Mouse (Mus musculus): ENCODE data around the gene Olfr94. TPM values are rescaled to one million over a fixed set of nuclear protein-coding genes. Genes with fewer than 3 reads are reported as not detected.

The Olfr94 gene
- polyA plus RNA-seq, 2 experiments, result not detected

DNA sequence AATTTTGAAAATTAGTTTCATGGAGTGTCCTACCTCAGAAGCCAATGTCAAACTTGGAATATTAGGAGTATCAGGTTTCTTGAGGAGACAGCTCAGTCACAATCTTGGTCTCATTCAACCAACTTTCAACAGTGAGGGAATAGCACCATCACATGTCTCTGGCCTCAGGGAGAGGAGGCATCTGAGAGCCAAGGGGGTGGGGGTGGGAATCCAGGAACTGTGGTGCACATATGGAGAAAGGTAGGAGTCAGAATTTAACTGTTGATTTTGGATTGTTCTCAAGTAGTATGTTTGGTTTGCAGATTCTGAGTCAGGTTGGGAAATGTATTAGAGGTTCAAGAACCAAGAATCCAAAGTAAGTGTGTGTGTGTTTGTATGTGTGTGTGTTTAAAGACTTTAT lies 7.8 kb downstream of the Olfr94 start:
- no peaks in the 10 kb centered on the region for H3K9me3 ChIP-seq (ENCODE audit: control insufficient read depth, low read length)
- no peak overlapping the region for H3K27ac ChIP-seq (replicated peaks; ENCODE audit: low read depth, low read length)
- no peaks in the 10 kb centered on the region for H3K36me3 ChIP-seq (ENCODE audit: control insufficient read depth, insufficient read depth, low read length)
- H3K27me3 ChIP-seq (ENCODE audit: control insufficient read depth, insufficient read depth, low read length), result peaks cover 24% of the 10 kb centered on the region
- DNase-seq (ENCODE audit: low spot score) (no peak), ATAC-seq (ENCODE audit: low FRiP score, low read depth) (no peak)
- H3K4me2 ChIP-seq (replicated peaks; ENCODE audit: low read depth, low read length, severe bottlenecking), result no peak overlapping the region
- H3K9ac ChIP-seq (ENCODE audit: low read depth, low read length, severe bottlenecking), result no peak overlapping the region
- no peak for TF ChIP-seq POLR2A (IDR thresholded peaks at IDR 0.05; ENCODE audit: borderline replicate concordance, extremely low read depth, insufficient read depth, insufficient read length)
- no peak overlapping the region for H3K4me3 ChIP-seq (replicated peaks; ENCODE audit: low read length)
- no peaks in the 10 kb centered on the region for H3K4me1 ChIP-seq (ENCODE audit: control insufficient read depth, insufficient read depth, low read length)

DNA sequence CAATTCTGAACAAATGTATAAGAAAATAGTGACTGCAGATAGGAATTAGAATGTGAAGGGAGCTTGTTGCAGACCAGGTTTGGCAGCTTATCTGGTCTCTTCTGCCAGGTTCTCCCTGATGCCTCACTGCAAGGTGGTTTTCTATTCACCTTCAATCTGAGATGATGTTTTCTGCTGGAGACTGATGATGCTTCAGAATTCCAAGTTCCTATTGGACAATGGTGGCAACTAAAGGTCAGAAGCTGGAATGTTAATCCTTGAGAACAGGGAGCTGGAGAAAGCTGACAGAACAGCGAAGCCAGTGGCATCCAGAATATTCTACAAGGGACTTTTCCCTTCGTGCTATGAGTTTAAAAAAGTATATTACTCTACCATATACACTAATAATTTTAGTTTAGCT lies 10.1 kb downstream of the Olfr94 start:
- ATAC-seq (ENCODE audit: low FRiP score, low read depth) (no peak), DNase-seq (ENCODE audit: low spot score) (no peak)
- Histone ChIP-seq H3K4me1 (ENCODE audit: control insufficient read depth, insufficient read depth, low read length) (no peaks in the 10 kb centered on the region), H3K27me3 (ENCODE audit: control insufficient read depth, insufficient read depth, low read length) (peaks cover under 1% of the 10 kb centered on the region; the same call in 1 of the 2 replicates), H3K4me3 (replicated peaks; ENCODE audit: low read length) (no peak overlapping the region), H3K36me3 (ENCODE audit: control insufficient read depth, insufficient read depth, low read length) (no peaks in the 10 kb centered on the region), H3K4me2 (replicated peaks; ENCODE audit: low read depth, low read length, severe bottlenecking) (no peak overlapping the region), H3K27ac (replicated peaks; ENCODE audit: low read depth, low read length) (no peak overlapping the region), H3K9ac (ENCODE audit: low read depth, low read length, severe bottlenecking) (no peak overlapping the region), H3K9me3 (ENCODE audit: control insufficient read depth, low read length) (no peaks in the 10 kb centered on the region)
- WGBS, result 44% methylated on average over 2 of the region's 2 CpGs
- no peak for TF ChIP-seq POLR2A (IDR thresholded peaks at IDR 0.05; ENCODE audit: borderline replicate concordance, extremely low read depth, insufficient read depth, insufficient read length)

DNA sequence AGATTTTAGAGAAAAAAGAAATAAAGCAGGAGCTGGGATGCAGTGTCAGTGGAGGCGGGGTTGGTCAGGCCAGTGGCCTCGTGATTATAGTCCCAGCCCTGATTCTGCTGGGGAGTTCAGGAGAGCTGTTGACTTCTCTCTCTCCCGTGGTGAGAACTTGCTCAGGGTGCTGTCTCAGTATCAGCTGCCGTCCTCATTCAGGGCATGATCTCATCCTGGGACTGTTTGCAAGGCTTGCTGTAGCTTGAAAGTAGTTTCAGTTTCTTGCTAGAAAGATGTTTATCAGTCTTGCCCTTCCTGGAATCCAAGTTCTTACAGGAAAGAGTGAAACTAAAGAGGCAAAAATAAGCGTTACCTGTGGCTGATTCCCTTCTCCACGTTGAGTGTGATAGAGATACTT lies 15.3 kb downstream of the Olfr94 start:
- DNase-seq (ENCODE audit: low spot score), result no peak
- no peaks in the 10 kb centered on the region for H3K9me3 ChIP-seq (ENCODE audit: control insufficient read depth, low read length)
- no peak for TF ChIP-seq POLR2A (IDR thresholded peaks at IDR 0.05; ENCODE audit: borderline replicate concordance, extremely low read depth, insufficient read depth, insufficient read length)
- H3K4me2 ChIP-seq (replicated peaks; ENCODE audit: low read depth, low read length, severe bottlenecking), result no peak overlapping the region
- H3K4me3 ChIP-seq (replicated peaks; ENCODE audit: low read length), result no peak overlapping the region
- 46% methylated on average over 6 of the region's 6 CpGs for WGBS
- H3K27ac ChIP-seq (replicated peaks; ENCODE audit: low read depth, low read length), result no peak overlapping the region
- H3K27me3 ChIP-seq (ENCODE audit: control insufficient read depth, insufficient read depth, low read length), result no peaks in the 10 kb centered on the region
- no peaks in the 10 kb centered on the region for H3K4me1 ChIP-seq (ENCODE audit: control insufficient read depth, insufficient read depth, low read length)
- H3K36me3 ChIP-seq (ENCODE audit: control insufficient read depth, insufficient read depth, low read length), result no peaks in the 10 kb centered on the region
- no peak for ATAC-seq (ENCODE audit: low FRiP score, low read depth)
- no peak overlapping the region for H3K9ac ChIP-seq (ENCODE audit: low read depth, low read length, severe bottlenecking)

DNA sequence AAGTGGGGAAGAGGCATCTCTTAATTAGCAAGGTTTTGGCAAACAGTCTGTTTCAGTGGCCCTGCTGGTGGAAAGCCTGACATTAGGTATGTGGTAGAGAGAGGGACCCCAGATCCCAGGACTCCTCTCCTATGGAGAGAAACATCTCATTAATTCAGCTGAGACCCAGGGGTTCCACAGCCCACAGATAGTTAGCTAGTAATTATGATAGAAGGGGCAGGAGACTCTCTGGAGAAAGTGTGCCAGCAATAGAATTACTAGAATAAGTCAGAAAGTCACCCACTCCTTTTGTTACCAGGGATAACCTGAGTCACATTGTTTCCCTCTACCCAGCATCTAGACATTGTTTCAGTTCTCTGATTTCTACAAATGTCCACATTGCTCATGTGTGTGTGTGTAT lies 39.4 kb downstream of the Olfr94 start, which contains the start of gene Olfr93:
Gene Olfr93 (minus strand): TSS at position 101 of the 400 bp plus-strand sequence.
- Histone ChIP-seq H3K9me3 (ENCODE audit: control insufficient read depth, low read length) (no peaks in the 10 kb centered on the region), H3K27ac (replicated peaks; ENCODE audit: low read depth, low read length) (no peak within 1 kb of the TSS), H3K4me2 (replicated peaks; ENCODE audit: low read depth, low read length, severe bottlenecking) (no peak within 1 kb of the TSS), H3K36me3 (ENCODE audit: control insufficient read depth, insufficient read depth, low read length) (no peaks in the 10 kb centered on the region), H3K4me3 (replicated peaks; ENCODE audit: low read length) (no peak within 1 kb of the TSS), H3K4me1 (ENCODE audit: control insufficient read depth, insufficient read depth, low read length) (no peaks in the 10 kb centered on the region), H3K9ac (ENCODE audit: low read depth, low read length, severe bottlenecking) (no peak within 1 kb of the TSS), H3K27me3 (ENCODE audit: control insufficient read depth, insufficient read depth, low read length) (no peaks in the 10 kb centered on the region)
- ATAC-seq (ENCODE audit: low FRiP score, low read depth) (no peak), DNase-seq (ENCODE audit: low spot score) (no peak)
- no peak for TF ChIP-seq POLR2A (IDR thresholded peaks at IDR 0.05; ENCODE audit: borderline replicate concordance, extremely low read depth, insufficient read depth, insufficient read length)

Other genes starting within 250 kb of the Olfr94 start
- 81.5 and 116 TPM in 2 replicates for gene Ppp1r11, start 249.3 kb downstream of the Olfr94 start, polyA plus RNA-seq (2012; rRNA removed)
- 125 and 128 TPM in 2 replicates for gene Ppp1r11, start 249.3 kb downstream of the Olfr94 start, polyA plus RNA-seq (2014; fragmentation: Nextera tagmentation; extraction: Ambion mirVana)
- 73.7 and 81.6 TPM in 2 replicates for gene Znrd1, start 242.4 kb downstream of the Olfr94 start, polyA plus RNA-seq (2012; rRNA removed)
- gene Znrd1, start 242.4 kb downstream of the Olfr94 start, polyA plus RNA-seq (2014; fragmentation: Nextera tagmentation; extraction: Ambion mirVana), result 103 and 108 TPM in 2 replicates
- gene Znrd1as, start 242.4 kb downstream of the Olfr94 start, polyA plus RNA-seq (2012; rRNA removed), result 1.8 and 5.9 TPM in 2 replicates
- 5.8 and 5.9 TPM in 2 replicates for gene Znrd1as, start 242.4 kb downstream of the Olfr94 start, polyA plus RNA-seq (2014; fragmentation: Nextera tagmentation; extraction: Ambion mirVana)
- 0.53 and 0.58 TPM in 2 replicates for gene 2410137M14Rik, start 219.8 kb downstream of the Olfr94 start, polyA plus RNA-seq (2012; rRNA removed)
- gene 2410137M14Rik, start 219.8 kb downstream of the Olfr94 start, polyA plus RNA-seq (2014; fragmentation: Nextera tagmentation; extraction: Ambion mirVana), result not detected in 2 replicates
- 6.3 and 7.4 TPM in 2 replicates for gene H2-M5, start 211.5 kb downstream of the Olfr94 start, polyA plus RNA-seq (2012; rRNA removed)
- gene H2-M5, start 211.5 kb downstream of the Olfr94 start, polyA plus RNA-seq (2014; fragmentation: Nextera tagmentation; extraction: Ambion mirVana), result 0.29 and 0.61 TPM in 2 replicates
- 140 and 149 TPM in 2 replicates for gene Zfp57, start 199.8 kb downstream of the Olfr94 start, polyA plus RNA-seq (2012; rRNA removed)
- 85.9 and 86.1 TPM in 2 replicates for gene Zfp57, start 199.8 kb downstream of the Olfr94 start, polyA plus RNA-seq (2014; fragmentation: Nextera tagmentation; extraction: Ambion mirVana)
- not detected in 2 replicates for gene Mog, start 177.6 kb downstream of the Olfr94 start, polyA plus RNA-seq (2012; rRNA removed)
- gene Mog, start 177.6 kb downstream of the Olfr94 start, polyA plus RNA-seq (2014; fragmentation: Nextera tagmentation; extraction: Ambion mirVana), result 0.35 TPM in 1 of 2 replicates, not detected in the other
- 111 and 139 TPM in 2 replicates for gene Gabbr1, start 155.0 kb downstream of the Olfr94 start, polyA plus RNA-seq (2012; rRNA removed)
- gene Gabbr1, start 155.0 kb downstream of the Olfr94 start, polyA plus RNA-seq (2014; fragmentation: Nextera tagmentation; extraction: Ambion mirVana), result 8.4 and 11.1 TPM in 2 replicates
- gene Olfr90, start 112.5 kb downstream of the Olfr94 start, polyA plus RNA-seq (2012; rRNA removed), result not detected in 2 replicates
- not detected in 2 replicates for gene Olfr90, start 112.5 kb downstream of the Olfr94 start, polyA plus RNA-seq (2014; fragmentation: Nextera tagmentation; extraction: Ambion mirVana)
- gene Olfr91, start 102.7 kb downstream of the Olfr94 start, polyA plus RNA-seq (2012; rRNA removed), result not detected in 2 replicates
- 0.07 TPM in 1 of 2 replicates, not detected in the other for gene Olfr91, start 102.7 kb downstream of the Olfr94 start, polyA plus RNA-seq (2014; fragmentation: Nextera tagmentation; extraction: Ambion mirVana)
- not detected in 2 replicates for gene Olfr92, start 80.9 kb downstream of the Olfr94 start, polyA plus RNA-seq (2012; rRNA removed)
- gene Olfr92, start 80.9 kb downstream of the Olfr94 start, polyA plus RNA-seq (2014; fragmentation: Nextera tagmentation; extraction: Ambion mirVana), result not detected in 2 replicates
- not detected in 2 replicates for gene Olfr93, start 39.5 kb downstream of the Olfr94 start, polyA plus RNA-seq (2012; rRNA removed)
- gene Olfr93, start 39.5 kb downstream of the Olfr94 start, polyA plus RNA-seq (2014; fragmentation: Nextera tagmentation; extraction: Ambion mirVana), result not detected in 2 replicates
- gene Ubd, start 7.1 kb downstream of the Olfr94 start, polyA plus RNA-seq (2012; rRNA removed), result not detected in 2 replicates
- gene Ubd, start 7.1 kb downstream of the Olfr94 start, polyA plus RNA-seq (2014; fragmentation: Nextera tagmentation; extraction: Ambion mirVana), result not detected in 2 replicates
- gene Olfr95, start 12.1 kb upstream of the Olfr94 start, polyA plus RNA-seq (2012; rRNA removed), result not detected in 2 replicates
- not detected in 2 replicates for gene Olfr95, start 12.1 kb upstream of the Olfr94 start, polyA plus RNA-seq (2014; fragmentation: Nextera tagmentation; extraction: Ambion mirVana)
- not detected in 2 replicates for gene Olfr96, start 19.2 kb upstream of the Olfr94 start, polyA plus RNA-seq (2012; rRNA removed)
- not detected in 2 replicates for gene Olfr96, start 19.2 kb upstream of the Olfr94 start, polyA plus RNA-seq (2014; fragmentation: Nextera tagmentation; extraction: Ambion mirVana)
- gene Olfr97, start 36.3 kb upstream of the Olfr94 start, polyA plus RNA-seq (2012; rRNA removed), result not detected in 2 replicates
- gene Olfr97, start 36.3 kb upstream of the Olfr94 start, polyA plus RNA-seq (2014; fragmentation: Nextera tagmentation; extraction: Ambion mirVana), result not detected in 2 replicates
- gene Olfr98, start 62.8 kb upstream of the Olfr94 start, polyA plus RNA-seq (2012; rRNA removed), result not detected in 2 replicates
- gene Olfr98, start 62.8 kb upstream of the Olfr94 start, polyA plus RNA-seq (2014; fragmentation: Nextera tagmentation; extraction: Ambion mirVana), result not detected in 2 replicates
- 1.00 and 1.4 TPM in 2 replicates for gene H2-M3, start 69.2 kb upstream of the Olfr94 start, polyA plus RNA-seq (2012; rRNA removed)
- 1.3 and 2.6 TPM in 2 replicates for gene H2-M3, start 69.2 kb upstream of the Olfr94 start, polyA plus RNA-seq (2014; fragmentation: Nextera tagmentation; extraction: Ambion mirVana)
- not detected in 2 replicates for gene Olfr99, start 82.5 kb upstream of the Olfr94 start, polyA plus RNA-seq (2012; rRNA removed)
- gene Olfr99, start 82.5 kb upstream of the Olfr94 start, polyA plus RNA-seq (2014; fragmentation: Nextera tagmentation; extraction: Ambion mirVana), result not detected in 2 replicates
- not detected in 2 replicates for gene Olfr101, start 103.3 kb upstream of the Olfr94 start, polyA plus RNA-seq (2012; rRNA removed)
- gene Olfr101, start 103.3 kb upstream of the Olfr94 start, polyA plus RNA-seq (2014; fragmentation: Nextera tagmentation; extraction: Ambion mirVana), result not detected in 2 replicates
- gene Olfr102, start 116.1 kb upstream of the Olfr94 start, polyA plus RNA-seq (2012; rRNA removed), result not detected in 2 replicates
- gene Olfr102, start 116.1 kb upstream of the Olfr94 start, polyA plus RNA-seq (2014; fragmentation: Nextera tagmentation; extraction: Ambion mirVana), result not detected in 2 replicates
- not detected in 2 replicates for gene Olfr103, start 138.7 kb upstream of the Olfr94 start, polyA plus RNA-seq (2012; rRNA removed)
- not detected in 2 replicates for gene Olfr103, start 138.7 kb upstream of the Olfr94 start, polyA plus RNA-seq (2014; fragmentation: Nextera tagmentation; extraction: Ambion mirVana)
- not detected in 2 replicates for gene Olfr104-ps, start 158.6 kb upstream of the Olfr94 start, polyA plus RNA-seq (2012; rRNA removed)
- gene Olfr104-ps, start 158.6 kb upstream of the Olfr94 start, polyA plus RNA-seq (2014; fragmentation: Nextera tagmentation; extraction: Ambion mirVana), result not detected in 2 replicates
- gene Olfr105-ps, start 178.0 kb upstream of the Olfr94 start, polyA plus RNA-seq (2012; rRNA removed), result not detected in 2 replicates
- gene Olfr105-ps, start 178.0 kb upstream of the Olfr94 start, polyA plus RNA-seq (2014; fragmentation: Nextera tagmentation; extraction: Ambion mirVana), result not detected in 2 replicates
- not detected in 2 replicates for gene Olfr106-ps, start 189.4 kb upstream of the Olfr94 start, polyA plus RNA-seq (2012; rRNA removed)
- not detected in 2 replicates for gene Olfr106-ps, start 189.4 kb upstream of the Olfr94 start, polyA plus RNA-seq (2014; fragmentation: Nextera tagmentation; extraction: Ambion mirVana)
- not detected in 2 replicates for gene Olfr107, start 198.2 kb upstream of the Olfr94 start, polyA plus RNA-seq (2012; rRNA removed)
- not detected in 2 replicates for gene Olfr107, start 198.2 kb upstream of the Olfr94 start, polyA plus RNA-seq (2014; fragmentation: Nextera tagmentation; extraction: Ambion mirVana)
- gene Olfr108, start 244.5 kb upstream of the Olfr94 start, polyA plus RNA-seq (2012; rRNA removed), result not detected in 2 replicates
- not detected in 2 replicates for gene Olfr108, start 244.5 kb upstream of the Olfr94 start, polyA plus RNA-seq (2014; fragmentation: Nextera tagmentation; extraction: Ambion mirVana)